Mouse (Mus musculus): Measurements from ENCODE around the gene Cep68.

The Cep68 gene

DNA sequence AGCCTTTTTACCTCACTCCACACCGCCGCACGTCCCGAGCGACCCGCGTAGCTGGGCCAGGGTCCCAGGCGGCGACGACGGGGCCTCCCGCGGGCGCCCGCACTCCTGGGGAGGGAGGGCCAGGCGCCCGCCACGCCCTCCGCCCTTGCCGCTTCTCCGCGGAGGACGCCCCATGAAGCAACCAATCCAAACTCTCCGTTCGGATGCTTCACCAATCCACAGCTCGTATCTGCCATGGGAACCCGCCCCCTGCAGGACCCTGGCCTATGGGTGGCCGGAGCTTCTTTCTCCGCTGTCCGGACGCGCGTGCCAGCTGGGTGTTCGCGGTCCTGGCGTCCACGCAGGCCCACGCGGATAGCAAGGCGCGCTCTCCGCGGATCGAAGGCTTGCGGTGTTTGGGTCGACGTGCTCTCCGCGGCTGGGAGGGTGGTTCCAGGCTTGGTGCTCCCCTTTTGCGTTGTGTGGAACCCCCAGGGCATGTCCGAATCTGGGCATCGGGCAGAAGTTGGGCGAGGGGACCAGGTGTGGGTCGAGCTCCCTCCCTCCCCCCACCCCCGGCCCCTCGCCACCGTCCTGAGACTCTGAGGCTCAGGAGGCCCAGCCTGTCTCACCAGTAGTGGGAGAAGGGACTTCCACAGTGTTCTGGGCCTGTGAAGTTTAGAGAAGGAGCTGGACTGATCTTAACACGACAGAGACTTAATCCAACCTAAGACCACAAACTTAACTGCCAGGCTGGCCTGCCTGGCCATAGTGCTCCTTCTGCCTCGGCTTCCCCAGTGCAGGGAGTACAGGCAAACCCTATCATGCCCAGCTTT, at the start of gene Cep68:
Gene Cep68 (minus strand): TSS at position 134 of the 815 bp plus-strand sequence.
- peak; percentile 91 to 93 for DNase-seq

DNA sequence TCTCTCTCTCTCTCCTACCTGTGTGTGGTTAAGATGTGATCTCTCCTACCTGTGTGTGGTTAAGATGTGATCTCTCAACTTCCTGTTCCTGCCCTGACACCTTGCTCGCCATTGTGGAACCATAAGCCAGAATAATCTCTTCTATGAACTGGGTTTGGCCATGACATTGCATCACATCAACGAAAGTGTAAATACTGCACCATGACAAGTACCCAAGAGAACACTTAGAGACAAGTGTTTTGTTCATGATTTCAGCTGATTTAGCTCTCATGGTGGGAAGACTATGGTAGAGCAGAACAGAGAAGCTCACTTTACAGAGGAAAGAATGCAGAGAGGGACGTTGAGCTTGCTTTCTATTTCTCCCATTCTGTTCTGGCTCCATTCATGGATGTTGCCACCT, 35.2 kb upstream of the Cep68 start:
- DNase-seq: no peak

DNA sequence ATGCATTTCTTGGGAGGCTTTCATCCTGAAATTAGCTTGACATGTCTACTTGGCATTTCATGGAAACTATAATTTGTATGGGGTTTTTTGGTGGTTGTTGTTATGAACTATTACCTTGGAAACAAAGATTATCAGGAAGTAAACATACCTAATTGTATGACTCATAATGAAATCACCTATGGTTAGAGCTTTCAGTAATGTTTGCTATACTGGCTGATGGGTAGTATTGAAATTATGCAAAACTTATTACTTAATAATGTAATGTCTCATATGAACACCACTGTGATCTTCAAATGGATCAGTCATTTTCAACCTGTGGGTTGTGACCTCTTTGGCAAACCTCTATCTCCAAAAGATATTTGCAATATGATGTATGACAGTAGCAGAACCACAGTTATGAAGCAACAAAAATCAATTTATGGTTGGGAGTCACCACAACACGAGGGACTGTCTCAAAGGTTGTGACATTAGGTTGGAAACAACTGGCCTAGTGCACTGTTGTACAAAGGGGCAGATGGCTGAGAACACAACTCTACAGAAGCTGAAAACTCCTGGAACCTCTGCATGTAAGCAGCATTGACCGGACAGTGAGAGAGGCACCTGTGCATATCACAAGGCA, 33.5 kb upstream of the Cep68 start:
- no peak for DNase-seq

DNA sequence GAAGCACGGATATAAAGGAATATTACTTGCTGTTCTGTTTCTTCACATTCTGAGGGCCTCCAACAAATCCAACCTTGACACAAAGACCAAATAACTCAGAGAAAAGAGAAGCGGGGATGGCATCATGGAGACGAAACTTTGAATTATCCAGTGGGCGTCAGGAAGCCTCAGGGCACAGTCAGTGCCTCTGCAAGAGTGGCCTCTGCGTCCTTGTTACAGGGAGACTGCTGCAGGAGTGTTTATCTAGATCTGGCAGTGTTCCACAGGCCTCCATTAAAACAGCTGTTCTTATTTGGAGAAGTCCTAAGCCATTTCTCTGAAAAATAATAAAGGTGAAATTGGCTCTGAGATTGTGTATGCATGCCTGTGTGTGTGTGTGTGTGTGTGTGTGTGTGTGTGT, 31.8 kb upstream of the Cep68 start:
- DNase-seq: no peak

DNA sequence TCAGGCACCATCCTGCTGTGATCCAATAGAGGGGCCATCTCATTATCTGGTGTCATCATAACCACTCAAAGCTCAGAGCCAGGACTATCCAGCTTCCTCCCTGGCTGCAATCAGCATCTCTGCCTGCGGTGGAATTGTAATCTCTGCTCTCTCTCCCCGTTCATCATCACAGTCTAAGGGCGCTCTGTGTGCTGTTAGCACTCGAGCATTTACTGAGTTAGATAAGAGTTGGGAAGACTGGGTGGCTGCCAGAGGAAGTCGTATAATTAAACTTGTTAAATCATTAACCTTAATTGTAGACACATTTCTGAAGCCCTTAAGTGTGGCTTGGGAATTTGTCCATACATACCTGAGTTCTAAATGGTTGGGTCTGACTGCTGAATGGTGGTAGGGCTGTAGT, 29.5 kb upstream of the Cep68 start:
- DNase-seq: no peak

DNA sequence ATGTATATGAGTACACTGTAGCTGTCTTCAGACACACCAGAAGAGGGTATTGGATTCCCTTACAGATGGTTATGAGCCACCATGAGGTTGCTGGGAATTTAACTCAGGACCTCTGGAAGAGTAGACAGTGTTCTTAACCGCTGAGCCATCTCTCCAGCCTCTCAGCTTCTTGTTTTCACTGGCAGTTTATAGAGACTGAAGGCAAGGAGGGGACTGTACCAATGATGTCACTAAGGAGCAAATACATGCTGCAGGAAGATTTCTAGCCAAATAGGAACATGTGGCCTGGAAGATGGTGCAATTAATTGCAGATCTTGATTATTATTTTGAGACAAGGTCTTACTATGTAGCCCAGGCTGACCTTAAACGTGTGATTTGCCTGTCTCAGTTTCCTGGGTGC, 27.9 kb upstream of the Cep68 start:
- DNase-seq: no peak

DNA sequence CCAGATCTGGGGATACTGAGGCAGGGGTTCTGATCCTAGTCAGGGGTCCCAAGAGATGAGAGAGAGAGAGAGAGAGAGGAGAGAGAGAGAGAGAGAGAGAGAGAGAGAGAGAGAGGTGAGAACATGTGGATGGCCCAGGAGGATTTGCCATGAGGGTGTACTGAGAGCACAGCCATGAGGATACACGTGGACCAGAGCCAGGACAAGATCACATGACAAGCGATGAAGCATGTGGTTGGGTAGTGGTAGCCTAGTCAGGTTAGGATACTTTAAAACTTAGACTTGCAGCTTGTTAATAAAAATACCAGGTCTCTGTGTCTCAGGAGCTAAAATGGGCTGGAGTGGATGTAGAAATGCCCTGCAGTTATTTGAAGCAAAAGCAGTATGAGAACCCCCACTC, 26.7 kb upstream of the Cep68 start:
- DNase-seq: no peak

DNA sequence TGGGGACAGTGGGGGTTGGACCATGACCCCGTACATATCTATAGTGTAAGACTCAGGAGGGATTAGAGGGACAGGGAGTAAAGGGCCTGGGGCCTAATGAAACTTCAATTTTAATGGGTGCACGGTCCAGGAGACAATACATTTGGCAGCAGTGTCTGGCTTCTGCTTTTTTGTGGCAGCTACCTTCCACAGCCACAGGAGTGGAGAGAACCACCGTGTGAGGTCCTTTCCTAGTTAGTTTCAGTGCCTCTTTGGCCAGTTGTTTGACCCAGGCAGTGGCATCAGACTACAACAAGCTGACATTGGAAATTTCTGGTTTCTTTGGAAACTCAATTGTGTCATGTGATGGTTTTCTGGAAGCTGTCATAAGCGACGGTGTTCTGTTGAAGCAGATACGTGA, 20.7 kb upstream of the Cep68 start:
- DNase-seq: no peak

DNA sequence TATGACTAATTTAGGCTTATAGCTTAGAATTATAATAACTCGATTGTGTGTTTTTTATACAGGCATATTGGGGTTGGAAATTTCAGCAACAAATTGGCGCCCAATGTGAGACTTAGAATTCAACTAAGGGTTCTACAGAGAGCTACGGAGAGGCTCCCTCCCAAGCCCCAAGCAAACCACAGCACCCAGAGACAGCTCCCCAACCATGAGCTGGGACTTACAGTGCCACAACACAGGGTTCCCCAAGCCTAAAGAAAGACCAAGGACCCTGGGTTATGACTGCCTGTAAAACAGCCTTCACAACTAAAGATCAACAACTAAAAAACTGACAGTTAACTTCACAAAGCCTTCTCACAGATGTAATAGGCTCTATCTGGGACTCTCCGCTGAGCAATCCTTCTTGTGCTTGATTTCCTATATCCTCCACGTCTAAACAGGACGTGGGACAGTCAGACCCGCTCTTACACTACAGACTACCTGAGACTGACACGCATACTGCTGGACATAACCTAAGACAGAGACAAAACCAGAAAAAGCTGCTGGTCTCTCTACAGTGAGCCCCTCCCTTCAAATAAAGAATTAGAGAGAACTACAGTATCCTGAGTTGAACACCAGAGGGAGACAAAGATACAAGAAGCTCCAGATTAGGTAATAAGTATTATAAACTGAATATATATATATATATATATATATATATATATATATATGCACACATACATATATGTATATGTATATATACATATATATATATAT, 13.6 kb upstream of the Cep68 start:
- no peak for DNase-seq

DNA sequence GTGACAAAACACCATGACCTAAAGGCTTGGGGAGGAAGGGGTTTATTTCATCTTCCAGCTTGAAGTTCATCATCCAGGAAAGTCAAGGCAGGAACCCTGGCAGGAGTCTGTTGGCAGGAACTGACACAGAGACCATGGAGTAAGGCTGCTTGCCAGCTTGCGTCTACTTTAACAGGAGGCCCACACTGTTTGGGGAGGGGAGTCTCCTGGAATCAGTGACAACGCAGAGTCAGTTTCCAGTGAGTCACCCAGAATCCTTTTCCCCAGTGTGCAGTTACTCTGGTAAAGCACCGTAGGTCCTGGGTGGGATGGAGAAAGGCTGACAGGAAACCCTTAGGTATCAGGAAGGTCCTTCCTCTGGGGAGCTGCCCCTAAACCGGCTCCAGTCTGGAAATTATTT, 5.6 kb upstream of the Cep68 start:
- no peak for DNase-seq

DNA sequence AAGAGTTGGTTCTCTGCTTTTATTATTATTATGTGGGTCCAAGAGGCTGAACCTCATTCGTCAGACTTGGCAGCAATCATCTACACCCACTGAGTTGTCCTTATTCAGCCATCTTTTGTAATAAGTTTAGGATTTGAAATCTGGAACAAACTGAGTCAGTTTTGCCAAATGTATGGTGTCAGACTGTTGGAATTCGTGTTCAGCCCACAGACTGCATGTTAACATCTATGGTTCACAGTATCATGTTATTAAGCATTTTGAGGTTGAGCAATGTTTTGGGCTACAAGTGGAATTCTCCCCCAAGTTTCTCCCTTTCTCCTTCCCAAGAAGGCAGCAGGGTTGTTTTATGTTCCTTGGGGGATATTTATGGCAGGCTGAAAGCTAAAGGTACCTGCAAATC, 3.9 kb upstream of the Cep68 start:
- no peak for DNase-seq

DNA sequence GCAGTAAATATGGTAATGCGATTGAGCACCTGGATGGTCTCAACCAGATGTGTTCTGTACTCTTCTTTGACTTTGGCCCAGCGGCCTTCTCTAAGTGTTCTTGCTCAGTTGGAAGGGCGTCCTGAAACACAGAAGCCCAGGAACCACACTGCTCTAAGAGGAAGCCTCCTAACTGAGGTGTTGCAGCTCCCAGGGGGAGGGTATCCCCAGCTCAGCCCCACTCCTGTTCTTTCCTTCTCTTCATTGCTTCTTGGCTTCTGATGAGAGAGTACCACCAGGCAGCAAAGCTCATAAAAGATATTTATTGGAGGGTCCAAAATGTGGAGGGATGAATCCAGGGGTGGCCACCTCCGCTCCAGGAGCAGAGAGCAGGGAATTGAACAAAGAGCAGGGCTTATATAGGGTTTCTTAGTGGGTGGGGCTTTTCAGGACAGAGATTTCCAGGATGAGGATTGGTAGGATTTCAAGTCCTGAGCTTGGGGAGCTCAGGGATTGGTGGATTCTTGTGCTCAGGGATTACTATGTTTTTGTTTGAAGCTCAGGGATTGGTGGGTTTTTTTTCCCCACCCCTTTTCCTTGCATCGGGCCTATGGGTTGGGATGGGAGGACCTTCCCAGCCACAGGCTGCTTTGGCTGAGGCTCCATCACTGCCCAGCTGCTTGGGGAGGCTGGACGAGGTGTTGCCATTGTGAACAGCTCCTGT, 1.4 kb upstream of the Cep68 start:
- no peak for DNase-seq

DNA sequence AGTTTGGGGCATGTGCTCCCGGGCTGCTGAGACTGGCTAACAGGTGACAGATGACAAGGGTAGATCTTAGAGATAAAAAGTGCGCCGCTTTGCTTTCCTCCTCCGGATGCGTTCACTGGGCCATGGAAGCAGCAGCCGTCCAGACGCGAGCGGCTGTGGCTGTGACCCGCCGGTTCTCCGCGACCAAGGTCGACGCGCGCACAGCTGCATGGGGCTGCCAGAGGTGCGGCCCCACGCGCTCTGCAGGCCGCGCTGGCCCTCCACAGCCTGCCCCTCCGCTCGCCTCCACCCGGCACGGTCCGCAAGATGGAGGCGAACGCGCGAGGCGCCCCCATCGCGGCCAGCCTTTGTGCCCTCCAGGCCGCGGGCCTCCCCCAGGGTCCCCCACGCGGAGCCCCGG, 389 bp downstream of the Cep68 start:
- DNase-seq: no peak

DNA sequence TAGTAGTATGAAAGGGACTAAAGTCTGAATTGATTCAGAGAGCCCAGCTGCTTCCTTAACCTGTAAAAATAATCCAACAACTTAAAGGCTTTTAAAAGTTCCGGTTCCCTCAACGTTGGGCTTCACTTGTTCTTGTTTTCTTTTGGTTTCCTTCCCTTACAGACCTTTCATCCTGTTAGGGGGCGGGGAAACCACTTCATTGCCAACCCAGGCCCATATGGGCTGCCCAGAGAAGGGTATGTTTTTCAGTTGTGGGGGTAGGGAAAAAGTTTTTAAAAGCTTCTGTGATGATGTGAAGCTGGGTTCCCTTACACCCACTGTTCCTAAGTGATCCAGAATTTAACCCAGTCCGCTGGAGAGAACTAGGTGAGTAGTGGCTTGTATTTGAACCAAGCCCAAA, 952 bp downstream of the Cep68 start:
- DNase-seq: peak; percentile 61 to 66

DNA sequence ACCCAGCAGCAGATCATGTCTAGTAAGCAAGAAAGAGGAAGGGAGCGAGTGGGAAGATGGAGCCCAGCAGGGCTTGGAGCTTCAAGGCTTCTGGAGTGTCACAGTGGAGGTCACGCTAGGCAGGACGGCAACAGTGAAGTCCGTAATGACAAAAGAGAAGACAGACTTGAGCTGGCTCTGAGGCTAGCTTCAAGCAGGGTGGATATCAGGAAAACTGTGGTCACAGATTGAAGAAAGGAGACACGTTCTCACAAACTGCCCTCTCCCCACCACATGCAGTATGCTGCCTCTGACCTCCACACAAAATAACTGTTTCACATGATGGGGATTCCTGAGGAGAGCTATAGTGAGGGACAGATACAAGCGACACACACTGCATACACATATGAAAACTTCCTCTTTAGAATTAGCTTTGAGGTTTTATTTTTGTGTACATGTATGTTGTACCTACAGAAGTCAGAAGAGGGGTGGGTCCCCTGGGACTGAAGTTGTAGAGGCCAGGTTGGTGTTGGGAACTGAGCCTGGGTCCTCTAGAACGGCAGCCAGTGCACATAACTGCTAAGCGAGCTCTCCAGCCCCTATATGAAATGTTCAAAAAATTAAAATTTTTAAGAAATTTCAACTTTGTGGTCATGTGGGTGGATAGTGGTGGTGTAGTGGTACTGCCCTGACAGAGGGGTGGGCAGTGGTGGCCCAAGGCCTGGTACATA, 1.9 kb downstream of the Cep68 start:
- peak; percentile 44 to 50 for DNase-seq

DNA sequence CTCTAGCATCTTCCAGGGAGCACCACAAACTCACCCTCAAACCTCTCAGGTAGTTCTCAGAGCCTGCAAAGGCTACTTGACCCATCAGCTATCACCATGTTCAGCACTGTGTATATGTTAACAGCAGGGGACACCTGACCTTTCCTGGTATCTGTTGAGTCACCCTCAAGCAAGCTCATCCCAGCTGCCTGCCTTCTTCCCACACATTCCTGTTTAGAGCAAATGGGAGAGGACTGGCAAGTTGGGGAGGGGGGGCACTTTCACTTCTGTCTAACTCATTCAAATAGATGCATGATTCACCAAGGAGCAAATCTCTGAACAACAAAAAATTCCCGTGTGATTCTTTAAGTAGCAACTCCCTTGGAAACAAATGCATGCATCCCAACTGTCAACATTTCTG, 2.6 kb downstream of the Cep68 start:
- DNase-seq: no peak

DNA sequence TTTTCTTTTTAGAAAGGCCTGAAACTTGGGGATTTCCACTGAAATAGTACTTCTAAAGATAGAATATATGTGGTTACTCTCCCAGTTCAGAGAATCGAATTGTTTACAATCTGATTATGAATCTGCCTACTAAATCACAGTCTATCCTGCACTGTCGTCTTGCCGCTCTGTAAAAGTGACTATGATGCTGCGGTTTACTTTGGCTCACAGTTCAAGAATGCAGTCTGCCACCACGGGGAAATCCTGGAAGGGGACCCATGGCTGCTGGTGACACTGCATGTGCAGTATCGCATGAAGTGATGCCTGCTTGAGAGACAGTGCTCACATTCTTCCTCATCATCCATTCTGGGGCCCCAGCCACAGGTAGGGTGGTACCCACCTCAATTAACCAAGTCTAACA, 3.9 kb downstream of the Cep68 start:
- no peak for DNase-seq

DNA sequence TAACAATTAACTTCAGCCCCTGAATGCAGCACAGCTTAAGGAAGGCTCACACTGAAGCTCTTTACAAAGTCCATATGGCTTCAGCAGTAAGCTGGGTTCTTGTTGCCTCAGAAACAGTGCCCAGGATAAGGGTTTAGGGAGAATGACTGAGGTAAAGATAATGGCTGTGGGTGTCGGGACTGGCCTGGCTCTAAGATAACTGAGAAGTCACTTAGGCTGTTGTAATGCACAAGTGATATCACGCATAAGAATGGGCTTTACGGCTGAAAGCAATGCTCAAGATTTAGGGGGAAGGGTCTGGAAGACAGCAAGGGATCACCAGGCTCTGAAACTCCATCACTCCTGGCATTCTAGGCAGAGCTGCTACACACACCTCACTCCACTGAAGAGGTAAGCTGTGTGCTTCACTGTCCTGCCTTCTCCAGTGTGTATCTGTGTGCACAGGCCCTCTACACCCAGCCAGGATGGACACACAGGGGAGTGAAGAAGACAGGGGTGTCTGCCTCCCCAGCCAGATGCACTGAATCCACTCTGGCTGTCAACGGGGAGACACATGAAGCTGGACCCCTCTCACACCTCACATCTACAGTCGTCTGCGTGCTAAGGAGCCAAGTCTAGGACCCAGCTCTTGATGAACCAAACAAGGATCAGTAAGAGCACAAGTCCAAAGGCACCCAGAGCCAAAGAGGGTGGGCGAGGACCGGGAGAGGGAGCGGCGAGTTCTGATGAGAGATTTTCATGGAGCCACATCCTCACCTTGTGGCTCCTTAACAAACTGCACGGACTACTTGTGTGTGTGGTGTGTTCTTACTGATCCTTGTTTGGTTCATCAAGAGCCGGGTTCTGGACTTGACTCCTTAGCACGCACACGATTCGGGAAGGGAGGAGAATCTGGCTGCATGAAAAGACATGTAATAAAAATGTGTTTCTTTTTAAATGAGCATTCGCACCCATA, 4.6 kb downstream of the Cep68 start:
- no peak for DNase-seq

DNA sequence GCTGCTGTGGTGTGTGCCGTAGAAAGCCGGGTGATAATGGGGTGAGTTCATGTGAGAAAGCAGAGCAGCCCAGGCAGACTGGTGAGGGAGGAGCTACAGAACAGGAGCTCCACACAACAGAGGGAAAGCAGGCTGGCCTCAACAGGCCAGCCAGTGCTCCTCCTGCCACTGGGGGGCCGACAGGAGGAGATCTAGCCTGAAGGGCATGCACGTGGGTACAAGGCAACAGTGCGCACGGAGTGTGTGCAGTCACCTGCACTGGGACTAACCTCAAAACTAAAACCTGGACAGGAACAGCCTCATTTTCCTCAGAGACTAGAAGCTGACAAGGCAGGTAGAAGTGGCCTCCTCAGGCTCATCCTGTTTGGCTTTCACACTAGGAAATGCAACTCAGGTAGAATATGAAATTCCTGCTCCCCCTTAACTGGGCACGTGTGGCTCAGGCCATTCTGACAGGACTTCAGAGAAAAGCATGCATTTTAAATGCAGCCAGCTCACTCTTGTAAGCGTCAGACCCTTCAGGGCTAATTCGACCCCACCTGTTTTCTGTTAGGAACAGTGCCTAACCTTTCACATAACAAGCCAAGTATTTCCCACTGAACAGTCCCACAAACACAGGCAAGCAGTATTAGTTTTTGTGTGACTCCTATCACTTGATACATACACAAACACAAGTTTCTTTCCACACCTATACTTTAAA, 5.9 kb downstream of the Cep68 start:
- peak in 1 of 2 experiments; percentile 14 for DNase-seq

DNA sequence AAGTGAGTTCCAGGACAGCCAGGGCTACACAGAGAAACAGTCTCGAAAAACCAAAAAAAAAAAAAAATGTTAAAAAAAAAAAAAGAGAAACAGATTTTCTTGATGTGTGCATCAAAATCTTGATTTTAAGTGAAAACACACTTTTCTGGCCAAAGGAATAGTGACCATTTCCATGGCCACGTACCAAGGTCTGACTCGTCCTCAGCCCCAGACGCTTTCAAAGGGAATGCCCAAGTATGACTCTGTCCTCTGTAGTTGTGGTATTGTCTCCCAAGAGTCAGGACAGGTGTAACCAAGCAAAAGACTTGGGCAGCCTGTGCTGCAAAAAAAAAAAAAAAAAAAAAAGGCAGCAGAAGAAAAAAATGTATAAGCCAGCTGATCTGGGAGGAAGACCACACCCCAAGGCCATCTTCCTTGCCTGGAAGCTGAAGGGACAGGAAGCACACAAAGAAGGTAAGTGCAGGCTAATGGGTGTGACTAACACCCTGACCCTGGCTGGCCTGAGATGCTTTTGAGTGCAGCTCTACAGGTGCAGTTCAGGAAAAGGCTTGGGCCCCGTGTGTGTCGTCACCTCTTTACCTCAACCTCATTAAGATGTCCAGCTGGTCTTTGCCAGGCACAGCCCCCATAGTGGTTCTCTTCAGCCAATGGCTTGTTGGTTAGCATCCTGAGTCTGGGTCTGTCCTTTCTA, 6.7 kb downstream of the Cep68 start:
- no peak for DNase-seq

All from B cell, adult 2 months (primary cell).